Mouse (Mus musculus) intestine, postnatal 0 days (tissue): ENCODE measurements around the gene Nrp2. TPM values are rescaled to one million over a fixed set of nuclear protein-coding genes. Genes with fewer than 3 reads are reported as not detected.
A peak's percentile ranks its signal among the peaks of the same experiment; 100 is the strongest.

Experiments
- ATAC-seq: fragments of 200-750 bp; cut with Nextera tagmentation; 2 replicates; pipeline ENCODE4 v1.8.0; 2017; ENCODE audit warnings: mild to moderate bottlenecking, moderate TSS enrichment, moderate library complexity
- H3K27ac ChIP-seq: fragments of 300-500 bp; sonication (generic); 2 replicates; pipeline ENCODE4 v1.5.1; 2014; ENCODE audit warnings: mild to moderate bottlenecking, low read depth, low read length, moderate library complexity
- H3K27me3 ChIP-seq: fragments of 300-500 bp; sonication (generic); replicated peaks from 2 replicates; pipeline ENCODE4 v1.6.1; 2014; ENCODE audit warnings: low read length, mixed read lengths; ENCODE audit not compliant: control insufficient read depth, insufficient read depth
- H3K36me3 ChIP-seq: fragments of 300-500 bp; sonication (generic); 2 replicates; pipeline ENCODE4 v1.6.1; 2014; ENCODE audit warnings: mild to moderate bottlenecking, moderate library complexity; ENCODE audit not compliant: control insufficient read depth, insufficient read depth
- H3K4me1 ChIP-seq: fragments of 300-500 bp; sonication (generic); replicated peaks from 2 replicates; pipeline ENCODE4 v1.6.1; 2014; ENCODE audit warnings: antibody characterized with exemption, low read length, mixed read lengths; ENCODE audit not compliant: control insufficient read depth, insufficient read depth
- H3K4me2 ChIP-seq: fragments of 300-500 bp; sonication (generic); replicated peaks from 2 replicates; pipeline ENCODE4 v1.6.1; 2014; ENCODE audit warnings: low read depth, mild to moderate bottlenecking, moderate library complexity
- H3K4me3 ChIP-seq: fragments of 300-500 bp; sonication (generic); 2 replicates; pipeline ENCODE4 v1.5.1; 2014; ENCODE audit warnings: low read depth, low read length
- H3K9ac ChIP-seq: fragments of 300-500 bp; sonication (generic); 2 replicates; pipeline ENCODE4 v1.6.1; 2014; ENCODE audit warnings: mild to moderate bottlenecking, low read depth, low read length
- H3K9me3 ChIP-seq: fragments of 300-500 bp; sonication (generic); 2 replicates; pipeline ENCODE4 v1.6.1; 2016; ENCODE audit warnings: mixed run types; ENCODE audit not compliant: control insufficient read depth
- CTCF ChIP-seq: sonication (generic); IDR thresholded peaks from 2 replicates; pipeline ENCODE4 v1.5.1; 2016; ENCODE audit warnings: low read depth, mild to moderate bottlenecking, control low read depth, antibody characterized with exemption, moderate library complexity
- WGBS: fragments of 180-500 bp; shearing (Covaris S2); extraction: QIAGEN DNeasy Blood & Tissue Kit; methylation state at CpG from one replicate; pipeline ENCODE4 v1.1.7; 2014; 5-methylcytosine and 5-hydroxymethylcytosine counted together
- polyA plus RNA-seq: library from polyadenylated mRNA; unstranded; fragments of >200 nt; fragmentation: Nextera tagmentation; extraction: Ambion mirVana; gene quantifications from 2 replicates; pipeline ENCODE4 v1.2.1, GENCODE M21; 2015

The Nrp2 gene
- polyA plus RNA-seq, 1 experiment from 2014 or later, result 11.7 TPM

GRCm38 (mm10) chr1:62707913-62708860 lies 5.1 kb downstream of the Nrp2 start:
- peak overlapping the region; percentile 72 for H3K4me3 ChIP-seq
- peaks cover 8% of the 10 kb centered on the region; the same call in 1 of the 2 replicates for H3K27me3 ChIP-seq
- no peaks in the 10 kb centered on the region for H3K36me3 ChIP-seq
- TF ChIP-seq CTCF, result no peak
- H3K9ac ChIP-seq, result peak overlapping the region; percentile 65; the same call in 1 of the 2 replicates
- H3K9me3 ChIP-seq, result no peaks in the 10 kb centered on the region
- ATAC-seq, result no peak
- peak overlapping the region; percentile 100 for H3K4me2 ChIP-seq
- H3K27ac ChIP-seq, result no peak overlapping the region
- 49% methylated on average over 17 of the region's 17 CpGs for WGBS
- 0 out of 2 replicates have a peak, but pooled peaks cover 6% of the 10 kb centered on the region for H3K4me1 ChIP-seq

- H3K9me3 ChIP-seq, result no peaks in the 10 kb centered on the region
- H3K4me1 ChIP-seq, result 0 out of 2 replicates have a peak, but pooled peaks cover 6% of the 10 kb centered on the region
- H3K4me2 ChIP-seq, result no peak overlapping the region
- no peak for TF ChIP-seq CTCF
- H3K27me3 ChIP-seq, result peaks cover 5% of the 10 kb centered on the region; the same call in 1 of the 2 replicates
- no peak overlapping the region for H3K4me3 ChIP-seq
- H3K9ac ChIP-seq, result no peak overlapping the region
- ATAC-seq, result no peak
- no peaks in the 10 kb centered on the region for H3K36me3 ChIP-seq
- H3K27ac ChIP-seq, result no peak overlapping the region
- WGBS, result 19% methylated on average over 5 of the region's 5 CpGs
These were observed 6.8 kb downstream of the Nrp2 start for GRCm38 (mm10) chr1:62709770-62710335.

GRCm38 (mm10) chr1:62713021-62713676 lies 10.1 kb downstream of the Nrp2 start:
- no peak overlapping the region for H3K4me3 ChIP-seq
- no peaks in the 10 kb centered on the region for H3K36me3 ChIP-seq
- no peak for ATAC-seq
- 58% methylated on average over 17 of the region's 17 CpGs for WGBS
- H3K27me3 ChIP-seq, result no peaks in the 10 kb centered on the region
- no peak overlapping the region for H3K9ac ChIP-seq
- no peak overlapping the region for H3K27ac ChIP-seq
- no peak for TF ChIP-seq CTCF
- no peaks in the 10 kb centered on the region for H3K9me3 ChIP-seq
- H3K4me2 ChIP-seq, result no peak overlapping the region
- H3K4me1 ChIP-seq, result 0 out of 2 replicates have a peak, but pooled peaks cover 4% of the 10 kb centered on the region

- H3K4me1 ChIP-seq, result peaks cover 4% of the 10 kb centered on the region; the same call in 1 of the 2 replicates
- no peak overlapping the region for H3K4me2 ChIP-seq
- H3K9me3 ChIP-seq, result no peaks in the 10 kb centered on the region
- TF ChIP-seq CTCF, result no peak
- H3K27me3 ChIP-seq, result no peaks in the 10 kb centered on the region
- H3K36me3 ChIP-seq, result no peaks in the 10 kb centered on the region
- H3K4me3 ChIP-seq, result no peak overlapping the region
- WGBS, result 85% methylated on average over 1 of the region's 1 CpGs
- ATAC-seq, result no peak
- no peak overlapping the region for H3K9ac ChIP-seq
- no peak overlapping the region for H3K27ac ChIP-seq
These were observed 11.9 kb downstream of the Nrp2 start for GRCm38 (mm10) chr1:62715004-62715403.

DNA sequence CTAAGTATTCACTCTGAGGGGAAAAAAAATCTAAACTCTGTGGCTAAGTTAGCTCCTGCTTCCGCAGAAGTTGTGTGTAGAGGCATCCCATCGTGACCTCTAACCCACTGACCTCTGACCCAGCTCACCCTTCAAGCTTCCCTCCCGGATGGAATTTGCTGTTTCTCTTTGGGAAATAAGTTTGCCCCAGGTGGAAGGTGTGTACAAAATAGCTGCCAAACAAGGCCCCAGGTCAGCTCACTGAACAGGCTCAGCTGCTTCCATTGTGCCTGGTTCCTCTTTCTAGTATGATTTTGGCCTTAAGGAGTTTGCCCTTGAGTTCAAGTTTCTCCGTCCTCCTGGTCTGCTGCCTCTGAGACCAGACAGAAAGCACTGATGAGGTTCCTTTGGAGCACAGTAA lies 12.6 kb downstream of the Nrp2 start:
- no peak overlapping the region for H3K27ac ChIP-seq
- WGBS, result 54% methylated on average over 4 of the region's 4 CpGs
- no peaks in the 10 kb centered on the region for H3K9me3 ChIP-seq
- H3K9ac ChIP-seq, result no peak overlapping the region
- no peaks in the 10 kb centered on the region for H3K27me3 ChIP-seq
- no peak for TF ChIP-seq CTCF
- no peak overlapping the region for H3K4me3 ChIP-seq
- no peaks in the 10 kb centered on the region; the same call in 1 of the 2 replicates for H3K4me1 ChIP-seq
- H3K4me2 ChIP-seq, result no peak overlapping the region
- H3K36me3 ChIP-seq, result no peaks in the 10 kb centered on the region
- ATAC-seq, result no peak
